Mouse (Mus musculus) retina, postnatal 1 day (tissue): ENCODE data around the gene 6430628N08Rik.

ENCODE experiments used
- DNase-seq: peaks from one replicate; pipeline ENCODE4 v3.0.0-alpha.2; 2012

Gene 6430628N08Rik

DNA sequence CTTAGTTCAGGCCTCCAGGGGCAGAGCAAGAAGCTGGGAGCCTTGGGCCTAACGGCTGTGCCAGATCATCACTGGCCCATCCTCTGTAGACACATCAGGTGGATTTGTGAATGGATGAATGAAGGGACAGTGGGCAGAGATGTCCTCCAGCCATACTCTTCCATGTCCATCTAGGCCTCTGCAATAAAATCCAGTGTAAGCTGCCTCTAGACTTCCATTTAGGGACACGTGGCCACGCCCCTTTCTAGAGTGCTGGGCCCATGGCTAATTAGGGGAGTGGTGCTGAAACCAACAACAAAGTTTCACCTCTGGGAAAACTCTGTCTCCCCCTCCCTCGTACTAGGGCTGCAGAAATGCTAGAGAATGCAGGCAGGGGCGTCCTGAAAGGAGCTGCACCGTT is 399 bp upstream of the 6430628N08Rik start:
- peak; percentile 55 for DNase-seq

GRCm38 (mm10) chr4:115894281-115894680 is 3.8 kb downstream of the 6430628N08Rik start:
- DNase-seq, result no peak

DNA sequence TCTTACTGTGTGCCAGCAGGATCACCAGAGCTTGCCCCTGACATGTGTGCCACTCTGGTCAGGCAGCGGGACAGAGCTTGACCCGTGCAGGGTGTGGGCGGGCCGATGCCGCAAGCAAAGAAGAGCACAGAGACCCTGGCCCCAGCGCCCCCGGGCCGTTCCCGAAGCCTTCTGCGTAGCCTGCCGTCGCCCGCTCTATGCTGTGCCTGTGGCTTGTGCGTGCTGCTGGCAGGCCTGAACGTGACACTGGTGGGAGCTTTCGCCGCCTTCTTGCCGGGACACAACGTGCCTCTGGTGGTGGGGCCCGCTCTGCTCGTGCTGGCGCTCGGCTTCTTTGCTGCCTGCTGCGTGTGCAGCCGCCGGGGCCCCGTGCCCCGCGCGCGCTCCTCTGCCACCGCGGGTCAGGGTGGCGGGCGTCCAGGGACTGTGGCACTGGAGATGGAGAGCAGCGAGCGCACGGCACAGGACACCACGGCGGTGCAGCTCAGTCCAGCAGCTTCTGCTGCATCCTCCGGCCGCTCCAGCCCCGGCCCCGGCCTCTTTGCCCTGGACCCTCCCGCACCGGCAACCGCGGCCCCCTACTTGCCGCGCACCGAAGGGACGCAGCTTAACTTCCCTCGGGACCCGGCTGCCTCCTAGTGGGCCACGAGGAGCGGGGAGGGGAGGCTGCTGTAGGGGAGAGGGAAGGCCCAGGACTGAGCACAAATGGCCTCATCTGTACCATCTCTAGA is 7.6 kb downstream of the 6430628N08Rik start:
- DNase-seq, result peak; percentile 63

GRCm38 (mm10) chr4:115902816-115903215 is 12.4 kb downstream of the 6430628N08Rik start:
- DNase-seq, result peak; percentile 85

DNA sequence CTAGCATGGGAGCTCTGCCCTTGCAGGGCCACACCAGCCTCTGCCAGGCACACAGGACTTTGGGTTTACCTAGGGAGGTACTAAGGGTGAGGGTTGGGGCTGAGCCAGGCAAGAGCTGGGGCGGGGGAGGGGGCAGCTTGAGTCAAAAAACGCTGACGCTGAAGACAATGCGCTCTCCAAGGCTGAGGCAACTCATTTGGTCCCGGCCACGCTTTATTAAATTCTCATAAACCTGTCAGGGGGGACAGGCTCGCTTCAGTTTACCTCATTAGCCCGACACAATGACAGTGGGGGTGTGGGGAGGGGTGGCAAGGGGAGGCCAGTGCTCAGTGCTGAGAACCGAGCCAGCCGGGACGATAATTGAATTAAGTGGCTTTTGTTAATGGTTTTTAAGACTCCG is 13.9 kb downstream of the 6430628N08Rik start:
- peak; percentile 84 for DNase-seq

DNA sequence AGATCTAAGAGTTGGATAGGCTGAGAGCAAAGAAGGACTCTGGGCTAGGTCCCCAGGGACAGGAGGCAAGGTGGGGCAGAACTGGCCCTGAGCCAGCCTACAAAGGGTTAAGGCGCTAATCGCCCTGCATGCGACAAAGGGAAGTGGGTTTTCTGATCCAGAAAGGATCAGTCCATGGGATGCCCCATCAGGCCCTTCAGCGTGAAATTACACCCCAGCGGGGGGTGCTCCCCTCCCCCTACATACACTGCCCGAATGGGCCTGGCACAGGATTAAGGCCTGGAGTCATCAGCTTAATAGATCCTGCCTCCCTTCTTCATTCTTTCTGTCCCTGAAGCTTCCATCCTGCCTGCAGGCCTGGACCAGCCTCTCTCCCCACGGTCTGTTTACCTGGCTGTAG is 15.2 kb downstream of the 6430628N08Rik start:
- DNase-seq, result peak; percentile 87

DNA sequence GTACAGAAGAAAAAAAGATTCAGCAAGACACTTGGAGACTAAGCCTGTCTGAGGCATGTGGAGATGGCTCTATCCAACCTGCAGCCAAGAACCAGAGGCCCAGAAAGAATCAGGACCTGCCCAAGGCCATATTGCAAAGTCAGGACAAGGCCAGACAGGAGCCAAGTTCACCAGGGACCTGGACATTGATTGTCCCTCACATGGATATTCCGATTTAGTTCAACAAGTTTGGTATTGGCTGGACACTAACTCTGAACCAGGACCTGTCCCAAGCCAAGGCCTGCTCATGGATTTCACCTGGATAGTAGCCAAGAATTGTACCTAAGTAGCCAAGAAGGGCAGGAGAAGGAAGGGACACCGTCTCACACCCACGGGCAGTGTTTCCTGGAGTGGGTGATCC is 16.3 kb downstream of the 6430628N08Rik start:
- no peak for DNase-seq

DNA sequence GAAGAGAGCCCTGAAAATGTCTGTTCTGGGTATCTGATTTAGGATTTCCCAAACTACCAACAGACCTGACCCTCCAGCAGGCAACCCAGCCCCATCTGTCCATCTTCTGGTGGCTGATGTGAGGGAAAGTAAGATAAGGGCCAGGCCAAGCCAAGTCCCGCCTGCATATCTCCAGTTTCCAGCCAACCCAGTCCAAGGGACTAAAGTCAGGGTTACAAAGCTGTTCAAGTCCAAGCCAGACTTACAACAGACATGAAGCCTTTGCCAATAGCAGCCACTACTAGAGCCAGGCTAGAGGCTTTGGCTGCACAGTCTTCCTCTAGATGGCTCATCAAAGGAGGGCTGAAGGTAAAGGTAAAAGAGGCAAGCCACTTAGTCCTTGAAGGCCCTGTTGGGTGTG is 17.5 kb downstream of the 6430628N08Rik start:
- DNase-seq, result no peak

DNA sequence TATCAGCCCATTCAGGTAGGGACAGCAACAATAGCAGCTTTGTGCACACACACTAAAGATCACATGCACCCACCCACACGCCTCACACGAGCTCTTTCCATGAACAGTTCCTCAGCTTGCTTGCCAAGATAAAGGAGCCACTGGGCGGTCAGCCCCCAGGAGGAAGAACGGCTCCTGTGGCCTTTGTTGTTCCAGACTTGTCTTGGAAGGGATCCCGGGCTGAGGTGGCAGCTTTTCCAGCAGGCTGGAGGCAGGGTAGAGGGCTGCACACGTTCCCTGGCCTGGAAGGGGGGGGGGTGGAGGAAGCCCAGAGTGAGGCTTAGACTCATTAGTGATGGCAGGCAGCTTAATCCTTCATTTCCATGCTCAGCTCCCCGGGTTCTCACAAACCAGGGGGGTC is 18.2 kb downstream of the 6430628N08Rik start:
- peak; percentile 76 for DNase-seq

DNA sequence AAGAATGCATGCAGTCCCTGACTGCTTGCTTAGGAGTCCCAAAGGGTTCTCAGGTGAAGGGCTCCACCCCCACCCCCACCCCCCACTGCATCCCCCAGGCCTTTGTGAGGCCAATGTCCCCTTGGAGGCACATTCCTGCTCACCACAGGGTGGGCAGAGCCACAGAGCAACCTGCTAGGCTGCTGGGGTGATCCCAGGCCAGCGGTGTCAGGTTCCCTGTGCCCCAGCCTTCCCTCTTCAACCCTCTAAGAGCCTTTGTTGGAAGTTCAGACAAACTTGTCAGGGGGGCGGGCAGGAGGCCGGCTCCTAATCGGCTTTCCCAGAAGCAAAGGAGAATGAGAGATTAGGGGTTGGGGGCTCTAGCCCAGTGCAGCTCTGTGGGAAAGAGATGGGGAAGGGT is 21.1 kb downstream of the 6430628N08Rik start:
- no peak for DNase-seq

DNA sequence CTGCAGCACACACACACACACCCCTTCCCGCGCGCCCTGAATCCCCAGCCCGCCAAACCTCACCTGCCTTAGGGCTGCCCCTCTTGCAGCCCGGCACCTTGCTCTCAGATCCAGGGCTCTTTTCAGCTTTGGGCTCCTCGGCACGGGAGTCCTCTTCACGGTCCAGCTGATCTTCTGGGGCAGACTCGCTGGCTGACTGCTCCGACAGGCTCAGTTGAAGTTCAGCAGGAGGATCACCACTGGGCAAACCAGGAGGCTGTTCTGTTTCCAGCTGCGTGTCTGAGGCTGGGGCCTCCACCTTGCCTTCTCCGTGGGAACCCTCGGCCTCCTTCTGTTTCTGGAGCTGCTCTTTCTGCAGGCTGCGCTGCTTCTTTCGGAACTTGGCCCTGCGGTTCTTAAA is 29.4 kb downstream of the 6430628N08Rik start:
- no peak for DNase-seq

DNA sequence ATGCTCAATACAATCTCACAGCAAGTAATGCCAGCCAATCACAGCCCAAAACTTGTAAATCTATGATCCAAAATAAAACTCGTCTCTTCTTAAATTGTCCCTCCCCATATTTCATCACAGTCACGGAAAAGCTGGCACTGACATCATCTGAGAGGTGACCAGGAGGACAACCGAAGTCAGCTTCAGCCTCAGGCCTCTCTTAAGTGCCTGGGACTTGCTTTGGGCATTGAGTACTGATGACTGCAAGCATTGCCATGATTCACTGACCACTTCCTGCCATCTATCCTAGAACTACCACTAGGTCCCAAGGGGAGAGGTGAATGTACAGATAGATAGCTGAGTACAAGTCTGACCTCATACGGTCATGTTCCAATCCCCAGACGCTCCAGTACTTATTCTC is 32.2 kb downstream of the 6430628N08Rik start:
- no peak for DNase-seq

DNA sequence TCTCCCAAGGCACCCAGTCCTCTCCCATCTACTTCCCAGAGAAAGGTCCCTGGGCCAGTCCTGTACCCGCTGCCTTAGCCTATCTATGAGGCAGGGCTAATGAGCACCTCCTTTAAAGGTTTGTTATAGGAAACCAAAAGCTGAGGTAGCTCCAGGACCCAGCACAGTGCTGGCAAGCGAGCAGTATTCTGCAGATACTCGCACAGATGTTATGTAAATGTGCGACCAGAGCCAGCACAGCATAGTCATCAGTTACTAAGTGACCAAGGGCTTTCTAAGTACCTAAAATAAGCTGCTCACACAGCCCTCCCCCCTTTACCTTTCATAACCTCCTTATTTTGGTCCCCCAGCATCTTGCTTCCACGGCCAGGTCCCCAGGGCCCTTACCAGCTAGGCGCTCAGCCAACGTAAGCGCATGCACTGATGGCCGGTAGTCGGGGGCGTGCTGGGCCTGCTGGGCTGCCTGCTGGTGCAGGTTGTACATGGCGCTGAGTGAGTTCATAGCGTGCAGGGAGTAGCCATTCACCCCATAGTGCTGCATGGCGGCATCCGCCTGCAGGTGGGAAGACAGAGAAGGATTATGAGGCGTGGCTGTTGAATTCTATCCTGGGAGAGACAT is 32.9 kb downstream of the 6430628N08Rik start:
- no peak for DNase-seq

GRCm38 (mm10) chr4:115927637-115928036 is 37.2 kb downstream of the 6430628N08Rik start:
- DNase-seq, result no peak

DNA sequence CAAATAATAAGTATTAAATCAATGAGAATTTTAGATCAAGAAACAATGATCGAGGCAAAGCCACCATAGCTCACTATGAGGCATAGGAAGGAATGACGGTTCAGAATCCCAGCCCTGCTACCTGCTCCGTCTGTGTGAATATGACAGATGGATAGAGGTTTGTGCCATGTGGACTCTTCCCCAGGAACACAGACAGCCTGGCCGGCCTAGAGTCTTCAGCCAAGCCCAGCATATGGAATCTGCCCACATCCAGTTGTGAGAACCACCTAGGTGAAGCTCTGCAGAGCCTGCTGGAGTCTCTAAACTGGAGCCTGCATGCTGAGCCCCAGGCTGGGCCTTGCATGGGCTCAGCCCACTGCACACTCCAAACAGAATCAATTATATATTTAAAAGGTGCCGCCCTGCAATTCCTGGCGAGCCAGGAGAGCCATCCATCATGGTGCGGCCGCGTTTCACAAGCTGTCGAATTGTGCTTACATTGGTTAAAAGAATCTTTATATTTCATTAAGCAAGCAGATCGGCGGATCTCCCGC is 41.2 kb downstream of the 6430628N08Rik start:
- DNase-seq, result no peak

GRCm38 (mm10) chr4:115935835-115936581 is 45.5 kb downstream of the 6430628N08Rik start:
- peak; percentile 61 for DNase-seq

DNA sequence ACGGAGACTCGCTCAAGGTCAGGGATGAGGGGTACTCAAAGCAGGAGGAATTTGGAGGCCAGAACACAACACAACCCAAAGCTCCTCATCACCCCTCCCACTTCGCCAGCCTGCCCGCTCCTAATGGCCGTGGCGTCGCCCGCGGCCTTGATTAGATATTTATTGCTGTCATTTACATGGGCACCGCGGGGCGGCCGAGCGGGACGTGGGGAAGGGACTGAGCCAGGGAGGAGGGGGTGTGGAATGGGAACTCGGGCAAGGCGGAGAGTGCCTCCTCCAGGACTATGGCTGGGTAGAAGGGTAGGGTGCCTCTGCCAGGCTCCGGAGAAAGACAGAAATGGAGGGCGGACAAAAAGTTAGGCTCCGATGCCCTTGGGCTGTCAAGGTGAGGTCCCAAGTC is 46.2 kb downstream of the 6430628N08Rik start:
- peak; percentile 61 for DNase-seq

- no peak for DNase-seq
Measured at GRCm38 (mm10) chr4:115937061-115937976, 46.9 kb downstream of the 6430628N08Rik start.

DNA sequence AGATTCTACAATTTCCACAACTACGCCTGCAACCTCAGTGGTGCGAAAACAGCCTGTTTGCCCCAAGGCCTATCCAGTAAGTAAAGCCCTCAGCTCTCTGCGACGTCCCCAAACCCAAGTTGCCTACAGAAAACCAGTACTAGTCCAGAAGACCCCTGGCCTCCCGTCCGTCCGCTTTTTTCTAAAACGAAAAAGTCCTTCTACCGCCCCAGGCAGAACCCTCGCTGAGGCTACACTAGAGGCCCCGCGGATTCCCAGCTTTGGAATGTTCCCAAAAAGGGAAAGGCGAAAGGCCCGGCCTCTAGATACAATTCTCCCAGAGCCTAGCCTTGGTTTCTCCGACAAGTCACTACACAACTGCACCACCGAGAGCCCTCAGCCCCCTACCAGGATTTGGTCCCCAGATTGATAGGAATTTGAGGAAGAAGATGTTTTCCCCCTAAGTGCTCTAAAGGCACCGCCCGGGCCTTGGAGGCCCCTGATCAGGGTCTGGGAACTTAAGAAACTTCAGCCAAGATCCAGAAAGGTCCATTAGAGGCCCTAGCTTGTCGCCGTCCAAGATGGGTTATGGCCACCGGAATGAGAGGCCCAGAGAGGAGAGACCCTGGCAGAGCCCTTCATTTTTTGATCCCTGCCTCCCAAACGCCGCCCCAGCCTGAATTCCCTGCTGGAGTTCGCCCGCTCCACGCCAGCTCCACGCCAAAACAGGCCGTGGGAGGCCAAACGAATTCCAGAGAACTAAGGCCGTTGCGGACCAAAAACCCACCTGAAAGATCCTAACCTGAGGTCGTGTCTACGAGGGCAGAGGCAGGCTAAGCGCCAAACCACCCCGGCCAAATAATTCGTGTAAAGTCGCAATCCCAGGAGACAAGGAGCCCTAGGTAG is 48.1 kb downstream of the 6430628N08Rik start:
- peak; percentile 62 for DNase-seq

DNA sequence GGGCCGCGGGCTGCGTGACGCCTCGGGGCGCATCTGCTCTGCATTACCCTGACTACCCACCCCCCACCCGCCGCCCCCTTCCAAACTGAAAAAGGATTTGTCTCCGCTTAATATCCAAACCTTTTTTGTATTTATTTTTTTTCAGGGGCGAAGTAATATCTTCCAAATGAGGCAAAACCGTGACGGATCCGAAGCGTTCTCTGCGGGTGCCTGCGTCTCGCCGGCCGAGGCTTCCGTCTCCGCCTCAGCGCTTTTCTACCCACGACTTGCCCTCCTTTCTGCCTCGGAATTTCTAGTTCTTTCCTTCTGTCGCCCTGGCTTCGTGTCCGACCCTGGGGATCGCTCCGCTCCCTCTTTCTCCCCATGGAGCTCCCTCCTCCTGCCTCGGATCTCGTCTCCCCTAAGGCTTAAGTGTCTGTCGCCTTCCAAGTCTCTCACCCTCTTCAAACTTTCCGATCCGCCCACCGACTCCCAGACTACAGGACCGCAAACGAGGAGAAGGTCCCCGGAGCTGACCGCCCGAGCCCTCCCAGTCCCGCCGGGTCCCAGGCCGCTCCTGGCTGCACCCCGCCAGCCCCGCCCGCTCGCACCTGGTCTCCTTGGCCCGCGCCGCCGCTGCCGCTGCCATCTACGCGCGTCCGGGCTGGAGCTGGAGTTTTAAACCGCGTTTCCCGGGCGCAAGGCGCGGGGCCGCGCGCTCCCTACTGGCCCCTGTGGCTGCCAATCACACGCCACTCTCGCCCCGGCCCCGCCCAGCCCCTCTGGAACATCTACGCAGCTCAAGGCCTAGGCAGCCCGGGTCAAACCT is 49.0 kb downstream of the 6430628N08Rik start, which contains the start of gene Dmbx1:
TSS of gene Dmbx1 (minus strand) at position 632 of the 808 bp plus-strand sequence.
- peak; percentile 74 for DNase-seq
